Mouse (Mus musculus): ENCODE results near the gene Abt1. TPM values are rescaled to one million over a fixed set of nuclear protein-coding genes. Genes with fewer than 3 reads are reported as not detected.

The Abt1 gene
- total RNA-seq (2023) = 17.1 TPM

DNA sequence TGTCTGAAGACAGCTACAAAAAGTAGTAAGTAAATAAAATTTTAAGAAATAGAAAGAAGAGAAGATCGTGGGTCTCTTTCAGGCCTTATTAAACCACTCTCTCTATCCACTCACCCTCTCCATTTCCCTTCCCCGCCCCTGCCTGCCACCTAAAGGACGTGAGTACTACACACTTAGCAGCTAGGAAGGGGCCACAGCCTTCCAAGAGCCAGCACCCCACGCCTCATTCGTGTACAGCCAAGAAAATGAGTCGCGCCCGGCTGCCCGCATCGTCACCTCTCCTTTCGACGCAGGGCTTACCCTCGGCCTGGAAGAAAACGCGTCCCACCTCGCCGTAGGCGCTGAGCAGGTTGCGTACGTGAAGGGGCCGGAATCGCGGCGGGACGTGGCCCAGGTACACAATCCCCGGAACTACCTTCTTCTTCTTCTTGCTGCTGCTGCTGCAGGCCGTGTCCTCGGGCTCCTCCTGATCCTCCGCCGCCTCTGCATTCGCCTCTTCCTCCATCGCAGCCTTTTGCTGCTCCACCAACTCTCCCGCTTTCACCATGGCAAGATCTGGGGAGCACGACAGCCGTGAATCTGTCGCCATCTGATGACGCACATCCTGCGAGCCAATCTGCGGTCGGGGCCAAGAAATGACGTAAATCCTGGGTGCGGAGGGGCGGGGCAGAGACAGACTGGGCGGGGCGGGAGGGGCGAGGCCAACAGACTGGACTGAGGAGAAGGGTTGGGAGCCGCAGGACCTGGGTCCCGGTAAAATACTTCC lies at the start of gene Abt1:
Gene Abt1, minus strand, starts transcription at position 581 of the 766 bp plus-strand sequence.

DNA sequence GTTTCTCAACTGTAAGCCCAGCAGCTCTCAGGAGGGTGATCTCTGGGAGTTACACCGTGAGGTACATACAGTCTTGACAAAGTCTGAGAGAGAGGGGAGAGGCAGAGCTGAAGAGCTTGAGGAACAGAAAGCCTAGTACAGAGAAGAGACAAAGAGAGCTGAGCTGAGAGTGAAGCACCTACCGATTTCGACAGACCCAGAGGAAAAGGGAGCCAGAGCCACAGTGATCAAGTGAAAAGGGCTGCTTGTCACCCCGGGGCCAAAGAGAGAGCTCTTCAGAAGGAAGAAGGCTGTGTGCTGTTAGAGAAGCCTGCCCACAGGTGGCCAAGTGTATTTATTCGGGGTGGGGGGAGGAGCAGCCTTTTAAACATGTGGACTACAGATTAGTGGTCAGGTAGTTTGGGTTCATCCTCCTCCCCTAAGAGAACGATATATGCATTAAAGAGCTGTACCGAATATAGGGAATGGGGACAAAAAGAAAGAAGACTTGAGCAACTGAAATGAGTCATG lies 42.0 kb upstream of the Abt1 start, which contains the start of gene Btn1a1:
Gene Btn1a1, minus strand, starts transcription at position 302 of the 510 bp plus-strand sequence.

DNA sequence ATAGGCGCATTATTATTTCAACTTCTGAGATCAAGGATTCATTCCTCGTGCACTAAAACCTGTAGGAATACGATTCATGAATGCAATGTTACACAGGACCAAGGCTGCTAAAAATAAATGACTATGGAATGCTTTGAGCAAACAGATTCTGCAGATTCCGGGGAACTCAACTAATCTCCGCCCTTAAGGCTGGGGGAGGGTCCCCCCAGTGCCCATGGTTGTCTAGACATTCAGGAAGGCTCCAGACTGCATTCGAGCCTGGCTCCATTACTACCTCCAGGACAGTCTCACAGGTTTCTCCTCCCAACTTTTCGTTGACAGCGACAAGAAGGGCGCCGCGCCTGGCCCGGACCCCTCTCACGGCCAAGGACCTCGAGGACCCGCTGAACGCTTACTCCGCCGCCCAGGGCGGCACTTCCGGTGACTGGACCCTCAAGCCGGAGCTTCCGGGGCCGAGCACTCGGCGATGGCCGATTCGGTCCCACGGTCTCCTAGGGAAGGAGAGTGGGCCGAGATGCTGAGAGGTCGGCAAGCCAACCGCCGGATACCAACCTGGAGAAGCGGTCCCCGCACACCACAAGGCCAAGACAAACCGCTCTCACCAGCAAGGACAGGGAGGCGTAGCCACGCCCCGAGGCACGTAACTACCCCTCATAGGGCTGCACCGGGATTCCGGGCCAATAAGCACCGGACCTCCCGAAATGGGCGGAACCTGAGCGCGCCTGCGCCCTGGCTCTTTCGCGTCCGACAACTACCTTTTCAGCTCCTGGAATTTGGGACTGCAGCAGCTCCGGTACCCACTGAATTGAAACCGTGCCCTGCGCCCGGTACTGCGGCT lies 54.9 kb downstream of the Abt1 start, which contains the start of gene Zfp322a:
Gene Zfp322a, minus strand, starts transcription at position 626 of the 838 bp plus-strand sequence.

Other genes starting within 250 kb of the Abt1 start
- not detected for gene Vmn1r220, start 235.9 kb downstream of the Abt1 start, total RNA-seq (2023)
- gene Vmn1r221, start 209.7 kb downstream of the Abt1 start, total RNA-seq (2023) = not detected
- not detected for gene Vmn1r222, start 187.9 kb downstream of the Abt1 start, total RNA-seq (2023)
- not detected for gene Vmn1r223, start 176.7 kb downstream of the Abt1 start, total RNA-seq (2023)
- gene Zfp322a, start 54.7 kb downstream of the Abt1 start, total RNA-seq (2023) = 18.6 TPM
- not detected for gene Btn1a1, start 42.0 kb upstream of the Abt1 start, total RNA-seq (2023)
- 0.55 TPM for gene Btn2a2, start 65.0 kb upstream of the Abt1 start, total RNA-seq (2023)
- gene Hist1h4h, start 107.2 kb upstream of the Abt1 start, total RNA-seq (2023) = 235 TPM
- gene Hist1h2af, start 110.0 kb upstream of the Abt1 start, total RNA-seq (2023) = 10.3 TPM
- 2.5 TPM for gene Hist1h3g, start 111.6 kb upstream of the Abt1 start, total RNA-seq (2023)
- 3.6 TPM for gene Hist1h2bh, start 119.5 kb upstream of the Abt1 start, total RNA-seq (2023)
- 57.2 TPM for gene Hist1h3f, start 120.2 kb upstream of the Abt1 start, total RNA-seq (2023)
- 35.5 TPM for gene Hist1h4f, start 127.8 kb upstream of the Abt1 start, total RNA-seq (2023)
- gene Hist1h1d, start 129.4 kb upstream of the Abt1 start, total RNA-seq (2023) = 8.0 TPM
- gene Hist1h3e, start 138.5 kb upstream of the Abt1 start, total RNA-seq (2023) = 113 TPM
- 10.3 TPM for gene Hist1h2ae, start 147.4 kb upstream of the Abt1 start, total RNA-seq (2023)
- gene Hist1h2bg, start 147.5 kb upstream of the Abt1 start, total RNA-seq (2023) = 137 TPM
- 88.7 TPM for gene Hist1h2bf, start 150.3 kb upstream of the Abt1 start, total RNA-seq (2023)
- 2.5 TPM for gene Hist1h2ad, start 150.5 kb upstream of the Abt1 start, total RNA-seq (2023)
- gene Hist1h3d, start 151.9 kb upstream of the Abt1 start, total RNA-seq (2023) = 2.8 TPM
- gene Hist1h4d, start 157.7 kb upstream of the Abt1 start, total RNA-seq (2023) = 122 TPM
- gene Hist1h2be, start 197.3 kb upstream of the Abt1 start, total RNA-seq (2023) = 14.7 TPM
- 187 TPM for gene Hist1h1e, start 198.7 kb upstream of the Abt1 start, total RNA-seq (2023)

Data from CD8-positive naive resting alpha-beta T cell, adult 57 days (primary cell).